Mouse (Mus musculus) gastrocnemius, postnatal 36 days (tissue): ENCODE data around the gene 1700018F24Rik. TPM values are rescaled to one million over a fixed set of nuclear protein-coding genes. Genes with fewer than 3 reads are reported as not detected.
"Not testable (repeated sequence)": the region's sequence is repeated elsewhere in the genome, so short reads cannot be mapped to it uniquely, and the experiment has no call there.

Source experiments
- DNase-seq, 2 experiments: peaks; one replicate each; pipeline ENCODE4 v3.0.0; 2022
- intact Hi-C: fragments of 180-260 bp; cut with DNase I; formaldehyde crosslinking; loops from one replicate; pipeline ENCODE4 v1.15.1; 2025
- long read RNA-seq, 2 experiments: library from polyadenylated mRNA; stranded (forward); transcript quantifications; one replicate each; pipeline ENCODE4 v2.0.0; 2021
- total RNA-seq, 2 experiments: library from RNA; stranded (reverse); gene quantifications; 2 replicates each; pipeline ENCODE4 v1.2.3; 2021

1700018F24Rik gene
- not detected for total RNA-seq
- long read RNA-seq, experiment 1 = 0 reads
- long read RNA-seq, experiment 2 = 0 reads

- intact Hi-C loops, DNase-seq: not testable (repeated sequence)
These were observed at the start of gene 1700018F24Rik for GRCm38 (mm10) chr5:145042690-145043089. 1700018F24Rik (plus strand) TSS chr5:145042990.

- intact Hi-C loops = no loop called here
- DNase-seq = no peak
These were observed 44.3 kb upstream of the 1700018F24Rik start for GRCm38 (mm10) chr5:144998491-144998890.

- DNase-seq = no peak
These were observed 39.4 kb upstream of the 1700018F24Rik start for GRCm38 (mm10) chr5:145003362-145003761.

GRCm38 (mm10) chr5:145004495-145004894, 38.3 kb upstream of the 1700018F24Rik start:
- intact Hi-C loops = no loop called here
- no peak for DNase-seq

More at GRCm38 (mm10) chr5:145003362-145003761, 39.4 kb upstream of the 1700018F24Rik start:
- intact Hi-C loops = no loop called here

GRCm38 (mm10) chr5:145005596-145005995, 37.2 kb upstream of the 1700018F24Rik start:
- intact Hi-C loops = no loop called here
- no peak for DNase-seq

- intact Hi-C loops = no loop called here
- no peak for DNase-seq
These were observed 33.7 kb upstream of the 1700018F24Rik start for GRCm38 (mm10) chr5:145008878-145009659.

- intact Hi-C loops = no loop called here
These were observed 28.5 kb upstream of the 1700018F24Rik start for GRCm38 (mm10) chr5:145014278-145014677.

GRCm38 (mm10) chr5:145016761-145017160, 26.0 kb upstream of the 1700018F24Rik start:
- DNase-seq, intact Hi-C loops: not testable (repeated sequence)

More at GRCm38 (mm10) chr5:145014278-145014677, 28.5 kb upstream of the 1700018F24Rik start:
- no peak for DNase-seq

GRCm38 (mm10) chr5:145020254-145020653, 22.5 kb upstream of the 1700018F24Rik start:
- intact Hi-C loops, DNase-seq: not testable (repeated sequence)

GRCm38 (mm10) chr5:145020712-145021111, 22.1 kb upstream of the 1700018F24Rik start:
- intact Hi-C loops = not testable (repeated sequence)

GRCm38 (mm10) chr5:145030476-145030875, 12.3 kb upstream of the 1700018F24Rik start:
- DNase-seq, intact Hi-C loops: not testable (repeated sequence)

More at GRCm38 (mm10) chr5:145020712-145021111, 22.1 kb upstream of the 1700018F24Rik start:
- not testable (repeated sequence) for DNase-seq

GRCm38 (mm10) chr5:145032391-145032790, 10.4 kb upstream of the 1700018F24Rik start, which contains the start of gene Gm4871:
Gm4871 (minus strand) TSS chr5:145032754.
- intact Hi-C loops = not testable (repeated sequence)

GRCm38 (mm10) chr5:145041628-145042027, 1.2 kb upstream of the 1700018F24Rik start:
- intact Hi-C loops = no loop called here
- DNase-seq = no peak

More at GRCm38 (mm10) chr5:145032391-145032790, 10.4 kb upstream of the 1700018F24Rik start, which contains the start of gene Gm4871:
- DNase-seq = not testable (repeated sequence)

- intact Hi-C loops, DNase-seq: not testable (repeated sequence)
These were observed 11.4 kb downstream of the 1700018F24Rik start for GRCm38 (mm10) chr5:145054187-145054586.

GRCm38 (mm10) chr5:145057907-145058306, 15.1 kb downstream of the 1700018F24Rik start:
- intact Hi-C loops = no loop called here
- no peak for DNase-seq

- no peak for DNase-seq
- intact Hi-C loops = no loop called here
These were observed 15.9 kb downstream of the 1700018F24Rik start for GRCm38 (mm10) chr5:145058722-145059121.

GRCm38 (mm10) chr5:145059524-145059923, 16.7 kb downstream of the 1700018F24Rik start:
- intact Hi-C loops = no loop called here
- DNase-seq = no peak

- DNase-seq = no peak
- intact Hi-C loops = no loop called here
These were observed 22.1 kb downstream of the 1700018F24Rik start for GRCm38 (mm10) chr5:145064765-145065340.

GRCm38 (mm10) chr5:145068863-145069262, 26.1 kb downstream of the 1700018F24Rik start:
- intact Hi-C loops = no loop called here
- DNase-seq = no peak

- intact Hi-C loops = no loop called here
- DNase-seq = peak; percentile 17 to 44
These were observed 26.9 kb downstream of the 1700018F24Rik start for GRCm38 (mm10) chr5:145069707-145070106.

GRCm38 (mm10) chr5:145071342-145071741, 28.6 kb downstream of the 1700018F24Rik start:
- DNase-seq = no peak
- intact Hi-C loops = no loop called here
